Mouse (Mus musculus) lung, embryonic 15.5 days (tissue): ENCODE measurements around the gene 1700001C19Rik. TPM values are rescaled to one million over a fixed set of nuclear protein-coding genes. Genes with fewer than 3 reads are reported as not detected.

Experiments used
- ATAC-seq: fragments of 200-750 bp; cut with Nextera tagmentation; 2 replicates; pipeline ENCODE4 v1.8.0; 2017; ENCODE audit warnings: moderate number of reproducible peaks, borderline replicate concordance; ENCODE audit not compliant: low FRiP score, low TSS enrichment; ENCODE audit errors: extremely low read depth
- H3K27ac ChIP-seq: fragments of 300-500 bp; sonication (generic); 2 replicates; pipeline ENCODE4 v1.5.1; 2015; ENCODE audit warnings: moderate library complexity, mild to moderate bottlenecking, inconsistent platforms
- H3K27me3 ChIP-seq: fragments of 300-500 bp; sonication (generic); 2 replicates; pipeline ENCODE4 v1.6.1; 2015; ENCODE audit warnings: inconsistent platforms
- H3K36me3 ChIP-seq: fragments of 300-500 bp; sonication (generic); 2 replicates; pipeline ENCODE4 v1.6.1; 2015; ENCODE audit warnings: inconsistent platforms
- H3K4me1 ChIP-seq: fragments of 300-500 bp; sonication (generic); 2 replicates; pipeline ENCODE4 v1.6.1; 2015; ENCODE audit warnings: inconsistent platforms
- H3K4me2 ChIP-seq: fragments of 300-500 bp; sonication (generic); 2 replicates; pipeline ENCODE4 v1.6.1; 2015; ENCODE audit warnings: inconsistent platforms, mild to moderate bottlenecking, moderate library complexity
- H3K4me3 ChIP-seq: fragments of 300-500 bp; sonication (generic); 2 replicates; pipeline ENCODE4 v1.5.1; 2015; ENCODE audit warnings: mild to moderate bottlenecking, inconsistent platforms
- H3K9ac ChIP-seq: fragments of 300-500 bp; sonication (generic); 2 replicates; pipeline ENCODE4 v1.6.1; 2015; ENCODE audit warnings: inconsistent platforms
- H3K9me3 ChIP-seq: fragments of 300-500 bp; sonication (generic); 2 replicates; pipeline ENCODE4 v1.6.1; 2016; ENCODE audit warnings: inconsistent platforms
- WGBS: fragments of 180-500 bp; shearing (Covaris S2); methylation state at CpG from one replicate; pipeline ENCODE4 v1.1.7; 2015; 5-methylcytosine and 5-hydroxymethylcytosine counted together
- polyA plus RNA-seq: library from polyadenylated mRNA; unstranded; fragments of >200 nt; fragmentation: Nextera tagmentation; extraction: Ambion mirVana; gene quantifications from 2 replicates; pipeline ENCODE4 v1.2.1, GENCODE M21; 2015

The 1700001C19Rik gene
- polyA plus RNA-seq, 1 experiment from 2014 or later = 0.14 TPM

DNA sequence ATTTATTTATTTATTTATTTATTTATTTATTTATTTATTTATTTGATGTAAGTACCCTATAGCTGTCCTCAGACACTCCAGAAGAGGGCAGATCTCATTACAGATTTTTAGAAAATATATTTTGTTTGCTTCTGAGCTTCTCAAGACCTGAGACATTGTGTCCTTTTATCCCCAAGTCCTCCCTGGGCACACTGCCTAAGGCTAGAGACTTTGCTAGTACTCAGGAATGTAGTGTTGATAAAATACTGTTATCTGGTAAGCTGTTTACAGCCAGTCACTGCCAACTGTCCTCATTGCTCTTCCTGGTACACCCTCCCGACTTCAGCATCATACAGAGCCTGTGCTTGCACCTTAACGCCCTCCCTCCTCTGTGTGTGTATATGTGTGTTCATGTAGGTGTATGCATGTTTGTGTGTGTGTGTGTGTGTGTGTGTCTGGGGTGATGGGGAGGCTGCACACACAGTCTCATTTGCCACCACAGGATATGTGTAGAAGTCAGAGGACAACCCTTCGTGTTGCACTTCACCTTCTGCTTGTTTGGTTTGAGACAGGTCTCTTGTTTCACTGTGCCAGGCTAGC lies 22.3 kb upstream of the 1700001C19Rik start:
- ATAC-seq = no peak
- Histone ChIP-seq H3K4me2 (no peak overlapping the region), H3K36me3 (no peaks in the 10 kb centered on the region), H3K27ac (no peak overlapping the region), H3K27me3 (0 out of 2 replicates have a peak, but pooled peaks cover 6% of the 10 kb centered on the region), H3K4me3 (no peak overlapping the region), H3K9ac (no peak overlapping the region), H3K4me1 (peaks cover 39% of the 10 kb centered on the region), H3K9me3 (no peaks in the 10 kb centered on the region)
- 54% methylated on average over 3 of the region's 3 CpGs for WGBS

DNA sequence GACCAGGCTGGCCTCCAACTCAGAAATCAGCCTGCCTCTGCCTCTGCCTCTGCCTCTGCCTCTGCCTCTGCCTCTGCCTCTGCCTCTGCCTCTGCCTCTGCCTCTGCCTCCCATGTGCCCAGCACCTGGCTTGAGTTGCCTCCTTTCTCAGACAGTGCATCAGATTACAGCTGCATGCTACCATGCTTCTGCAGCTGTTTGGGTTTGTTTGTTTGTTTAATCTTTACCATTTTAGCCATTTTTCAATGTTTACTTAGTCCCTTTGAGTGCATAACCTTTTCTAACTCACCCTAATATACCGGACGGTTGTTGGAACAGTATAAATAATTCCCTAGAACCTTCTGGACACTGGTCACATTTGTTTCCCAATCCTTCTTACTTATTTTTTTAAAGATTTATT lies 21.8 kb upstream of the 1700001C19Rik start:
- Histone ChIP-seq H3K9me3 (no peaks in the 10 kb centered on the region), H3K27me3 (0 out of 2 replicates have a peak, but pooled peaks cover 1% of the 10 kb centered on the region), H3K9ac (no peak overlapping the region), H3K36me3 (no peaks in the 10 kb centered on the region), H3K27ac (no peak overlapping the region), H3K4me3 (no peak overlapping the region), H3K4me1 (peaks cover 39% of the 10 kb centered on the region), H3K4me2 (no peak overlapping the region)
- 74% methylated on average over 2 of the region's 2 CpGs for WGBS
- ATAC-seq = no peak

DNA sequence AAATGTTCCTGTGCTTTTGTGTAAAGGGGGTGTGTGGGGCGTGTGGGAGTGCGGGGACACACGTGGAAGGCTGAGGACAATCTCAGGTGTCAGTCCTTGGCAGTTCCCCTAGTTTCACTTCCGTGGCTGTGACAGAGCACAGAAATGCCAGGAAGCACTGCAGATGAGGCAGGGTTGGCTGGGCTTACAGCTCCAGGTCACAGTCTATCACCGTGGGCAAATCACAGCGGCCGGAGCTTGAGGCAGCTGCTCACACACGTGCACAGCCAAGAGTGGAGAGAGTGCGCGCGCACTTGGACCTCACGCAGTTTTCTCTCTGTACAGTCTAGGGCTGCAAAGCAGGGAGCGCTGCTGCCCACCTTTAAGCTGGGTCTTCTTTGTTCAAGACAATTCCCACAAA lies 21.1 kb upstream of the 1700001C19Rik start:
- Histone ChIP-seq H3K9me3 (no peaks in the 10 kb centered on the region), H3K36me3 (no peaks in the 10 kb centered on the region), H3K4me2 (no peak overlapping the region), H3K9ac (no peak overlapping the region), H3K4me3 (no peak overlapping the region), H3K4me1 (peaks cover 36% of the 10 kb centered on the region), H3K27ac (no peak overlapping the region), H3K27me3 (no peaks in the 10 kb centered on the region)
- 72% methylated on average over 13 of the region's 13 CpGs for WGBS
- no peak for ATAC-seq

DNA sequence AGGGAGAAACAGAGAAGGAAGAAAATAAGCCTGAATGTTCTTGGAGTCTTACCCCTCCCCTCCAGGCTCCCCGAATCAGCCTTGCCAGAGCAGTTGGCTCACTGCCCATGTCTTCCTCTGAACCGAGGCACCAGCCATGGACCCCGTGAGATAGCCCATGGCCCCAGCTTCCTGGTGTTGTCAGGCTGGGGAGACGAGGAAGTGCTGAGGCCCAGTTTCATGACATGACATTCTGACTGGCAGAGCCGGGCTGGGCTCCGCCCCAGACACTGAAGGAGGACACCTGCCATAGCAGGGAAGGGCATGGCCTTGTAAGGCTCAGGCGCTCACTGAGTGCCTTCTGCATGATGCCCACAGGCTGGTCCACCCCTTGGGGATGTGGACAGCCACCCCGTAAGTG lies 17.5 kb upstream of the 1700001C19Rik start:
- no peaks in the 10 kb centered on the region for H3K9me3 ChIP-seq
- no peak overlapping the region for H3K27ac ChIP-seq
- 39% methylated on average over 8 of the region's 8 CpGs for WGBS
- no peak overlapping the region for H3K9ac ChIP-seq
- H3K36me3 ChIP-seq = no peaks in the 10 kb centered on the region
- H3K4me1 ChIP-seq = peaks cover 42% of the 10 kb centered on the region
- no peak for ATAC-seq
- no peaks in the 10 kb centered on the region for H3K27me3 ChIP-seq
- H3K4me2 ChIP-seq = no peak overlapping the region
- no peak overlapping the region for H3K4me3 ChIP-seq

DNA sequence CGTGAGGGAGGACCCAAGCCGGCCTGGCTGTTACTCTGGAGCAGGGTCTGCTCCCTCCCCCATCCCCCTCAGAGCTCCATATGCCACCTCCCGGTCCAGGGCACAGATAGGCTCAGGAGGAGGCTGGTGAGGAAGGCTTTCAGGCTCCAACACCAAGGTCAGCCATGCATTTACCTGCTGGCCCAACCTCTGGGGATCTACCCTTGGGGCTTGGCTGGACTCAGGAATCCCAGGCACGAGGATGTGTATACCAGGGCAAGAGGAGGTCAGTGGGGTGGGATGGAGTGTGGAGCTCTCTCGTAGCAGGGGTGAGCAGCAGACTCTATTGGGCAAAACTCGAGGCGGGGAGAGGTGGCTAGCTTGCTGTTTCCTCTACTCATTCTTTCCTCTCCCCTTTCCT lies 15.7 kb upstream of the 1700001C19Rik start:
- H3K4me1 ChIP-seq = peaks cover 55% of the 10 kb centered on the region
- H3K4me2 ChIP-seq = no peak overlapping the region
- H3K9ac ChIP-seq = no peak overlapping the region
- no peaks in the 10 kb centered on the region for H3K9me3 ChIP-seq
- no peaks in the 10 kb centered on the region for H3K27me3 ChIP-seq
- no peak overlapping the region for H3K4me3 ChIP-seq
- ATAC-seq = no peak
- H3K36me3 ChIP-seq = no peaks in the 10 kb centered on the region
- 40% methylated on average over 7 of the region's 7 CpGs for WGBS
- H3K27ac ChIP-seq = no peak overlapping the region

DNA sequence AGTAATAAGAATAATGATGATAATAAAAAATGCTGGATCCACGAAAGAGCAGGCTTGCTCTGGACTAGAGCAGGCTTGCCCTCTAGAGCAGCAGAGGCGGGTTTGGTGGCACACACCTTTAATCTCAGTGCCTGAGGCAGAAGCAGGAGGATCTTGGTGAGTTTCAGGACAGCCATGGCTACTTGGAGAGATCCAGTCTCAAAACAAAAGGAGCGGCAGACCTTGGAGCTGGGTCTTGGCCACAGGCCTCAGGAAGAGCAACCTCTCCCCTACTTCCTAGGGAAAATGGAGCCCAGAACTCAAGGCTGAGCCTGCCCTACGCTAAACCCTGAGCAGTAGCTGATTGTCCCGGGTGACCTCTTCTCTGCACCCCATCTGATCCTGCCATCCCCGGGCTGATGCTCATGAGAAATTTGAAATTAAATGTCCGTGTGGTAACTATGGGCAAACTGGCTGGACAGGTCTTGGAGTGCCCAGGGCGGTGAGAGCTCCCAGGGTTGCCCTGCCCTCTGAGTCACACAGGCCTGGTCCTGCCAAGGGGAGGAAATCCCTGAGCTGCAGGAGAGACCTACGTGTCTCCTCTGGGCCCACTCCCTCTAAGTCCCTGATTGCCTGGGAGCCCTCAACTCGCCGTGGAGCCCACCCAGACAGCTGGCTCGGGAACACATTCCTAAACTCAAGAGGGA lies 13.8 kb upstream of the 1700001C19Rik start:
- no peak overlapping the region for H3K4me2 ChIP-seq
- H3K36me3 ChIP-seq = no peaks in the 10 kb centered on the region
- H3K27me3 ChIP-seq = no peaks in the 10 kb centered on the region
- H3K27ac ChIP-seq = peak overlapping the region; percentile 62
- H3K9ac ChIP-seq = no peak overlapping the region
- H3K4me1 ChIP-seq = peaks cover 63% of the 10 kb centered on the region
- H3K9me3 ChIP-seq = no peaks in the 10 kb centered on the region
- 0 out of 2 replicates have a peak, but pooled peaks have one; percentile 43 for ATAC-seq
- no peak overlapping the region for H3K4me3 ChIP-seq
- WGBS = 60% methylated on average over 12 of the region's 12 CpGs

- H3K9me3 ChIP-seq = no peaks in the 10 kb centered on the region
- no peak overlapping the region for H3K9ac ChIP-seq
- H3K4me3 ChIP-seq = no peak overlapping the region
- no peaks in the 10 kb centered on the region for H3K36me3 ChIP-seq
- H3K27ac ChIP-seq = no peak overlapping the region
- H3K4me2 ChIP-seq = no peak overlapping the region
- H3K27me3 ChIP-seq = no peaks in the 10 kb centered on the region
- 0 out of 2 replicates have a peak, but pooled peaks have one; percentile 7 for ATAC-seq
- WGBS = 44% methylated on average over 7 of the region's 7 CpGs
- H3K4me1 ChIP-seq = peaks cover 69% of the 10 kb centered on the region
Measured at GRCm38 (mm10) chr17:47450239-47450638, 13.1 kb upstream of the 1700001C19Rik start.

- no peak overlapping the region for H3K4me2 ChIP-seq
- H3K4me1 ChIP-seq = peaks cover 64% of the 10 kb centered on the region
- ATAC-seq = no peak
- H3K9ac ChIP-seq = no peak overlapping the region
- no peaks in the 10 kb centered on the region for H3K9me3 ChIP-seq
- WGBS = 67% methylated on average over 5 of the region's 5 CpGs
- no peaks in the 10 kb centered on the region for H3K27me3 ChIP-seq
- no peak overlapping the region for H3K4me3 ChIP-seq
- H3K27ac ChIP-seq = 0 out of 2 replicates have a peak overlapping the region, but pooled peaks have one; percentile 18
- no peaks in the 10 kb centered on the region for H3K36me3 ChIP-seq
Measured at GRCm38 (mm10) chr17:47449432-47449831, 12.3 kb upstream of the 1700001C19Rik start.

- H3K9me3 ChIP-seq = no peaks in the 10 kb centered on the region
- no peak overlapping the region for H3K4me3 ChIP-seq
- ATAC-seq = no peak
- H3K4me2 ChIP-seq = no peak overlapping the region
- H3K27ac ChIP-seq = 0 out of 2 replicates have a peak overlapping the region, but pooled peaks have one; percentile 18
- H3K4me1 ChIP-seq = peaks cover 65% of the 10 kb centered on the region
- 26% methylated on average over 8 of the region's 8 CpGs for WGBS
- H3K36me3 ChIP-seq = no peaks in the 10 kb centered on the region
- no peak overlapping the region for H3K9ac ChIP-seq
- H3K27me3 ChIP-seq = no peaks in the 10 kb centered on the region
Measured at GRCm38 (mm10) chr17:47448523-47449372, 11.6 kb upstream of the 1700001C19Rik start.

DNA sequence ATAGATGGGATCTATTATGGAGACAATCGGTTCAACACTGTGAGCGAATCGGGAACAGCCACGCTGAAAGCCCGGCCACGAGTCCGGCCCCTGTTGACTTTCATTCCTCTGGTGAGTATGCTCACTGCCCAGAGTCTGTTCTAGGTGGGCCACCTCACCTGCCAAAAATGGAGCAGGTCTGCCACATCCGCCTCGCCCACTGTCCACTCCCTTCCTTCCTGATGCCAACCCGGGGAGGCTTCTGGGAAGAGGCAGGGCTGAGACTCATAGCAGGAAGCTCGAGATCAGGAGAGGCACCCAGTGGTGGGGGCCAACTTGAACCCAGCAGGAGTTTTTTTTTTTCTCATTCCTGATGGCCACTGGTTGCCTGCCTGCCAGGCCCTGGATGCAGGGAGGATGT lies 9.4 kb upstream of the 1700001C19Rik start:
- no peak overlapping the region for H3K4me3 ChIP-seq
- H3K9ac ChIP-seq = no peak overlapping the region
- no peak for ATAC-seq
- no peaks in the 10 kb centered on the region for H3K36me3 ChIP-seq
- H3K27ac ChIP-seq = no peak overlapping the region
- H3K4me1 ChIP-seq = peaks cover 51% of the 10 kb centered on the region
- H3K9me3 ChIP-seq = no peaks in the 10 kb centered on the region
- no peaks in the 10 kb centered on the region for H3K27me3 ChIP-seq
- WGBS = 74% methylated on average over 11 of the region's 11 CpGs
- H3K4me2 ChIP-seq = no peak overlapping the region

DNA sequence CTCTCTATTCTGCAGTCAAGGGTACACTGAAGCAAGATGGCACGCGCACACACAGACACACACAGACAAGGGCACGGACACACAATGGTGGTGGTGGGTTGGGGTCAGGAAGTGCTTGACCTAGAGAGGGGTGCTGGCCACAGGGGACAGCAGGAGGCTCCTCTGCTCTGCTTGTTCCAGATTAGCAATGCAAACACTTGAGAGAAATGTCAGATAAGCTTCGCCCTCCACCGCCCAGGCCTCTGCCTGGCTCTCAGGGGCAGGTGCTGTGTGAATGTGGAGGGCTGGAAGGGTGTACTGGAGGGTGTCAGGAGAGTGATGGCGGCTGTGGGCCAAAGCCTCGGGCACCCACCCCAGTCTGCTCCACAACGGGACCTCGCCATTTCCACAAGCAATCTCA lies 8.8 kb upstream of the 1700001C19Rik start:
- H3K27me3 ChIP-seq = no peaks in the 10 kb centered on the region
- 39% methylated on average over 9 of the region's 9 CpGs for WGBS
- H3K4me1 ChIP-seq = peaks cover 46% of the 10 kb centered on the region
- H3K36me3 ChIP-seq = no peaks in the 10 kb centered on the region
- H3K9ac ChIP-seq = no peak overlapping the region
- no peak for ATAC-seq
- no peak overlapping the region for H3K27ac ChIP-seq
- no peak overlapping the region for H3K4me3 ChIP-seq
- H3K4me2 ChIP-seq = no peak overlapping the region
- H3K9me3 ChIP-seq = no peaks in the 10 kb centered on the region

DNA sequence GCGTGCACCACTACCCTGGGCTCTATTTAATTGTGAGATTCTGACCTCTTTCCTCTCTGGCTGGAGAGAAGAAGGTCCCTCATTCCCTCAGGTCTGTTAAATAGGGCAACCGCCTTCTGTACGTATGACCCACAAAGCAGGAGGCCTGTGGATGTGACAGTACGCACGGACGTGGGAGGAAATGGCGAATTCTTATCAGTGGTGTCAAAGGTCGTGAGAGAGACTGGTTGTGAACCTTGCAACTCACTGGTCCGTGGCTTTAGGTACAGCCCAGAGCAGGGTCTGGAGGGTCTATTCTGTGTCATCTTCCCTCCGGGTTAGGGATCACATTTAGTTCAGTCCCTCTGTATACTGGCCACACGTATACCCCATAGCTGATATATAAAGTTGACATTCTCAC lies 8.3 kb upstream of the 1700001C19Rik start:
- no peak overlapping the region for H3K9ac ChIP-seq
- no peaks in the 10 kb centered on the region for H3K9me3 ChIP-seq
- 52% methylated on average over 11 of the region's 11 CpGs for WGBS
- H3K4me1 ChIP-seq = peaks cover 44% of the 10 kb centered on the region
- H3K4me3 ChIP-seq = no peak overlapping the region
- H3K27me3 ChIP-seq = no peaks in the 10 kb centered on the region
- H3K27ac ChIP-seq = no peak overlapping the region
- no peak for ATAC-seq
- H3K4me2 ChIP-seq = no peak overlapping the region
- no peaks in the 10 kb centered on the region for H3K36me3 ChIP-seq
